Mouse (Mus musculus) frontal cortex, postnatal 25 days (tissue): ENCODE measurements around the gene Lsmem1.
A peak's percentile ranks its signal among the peaks of the same experiment; 100 is the strongest.
"Not testable (repeated sequence)": the region's sequence is repeated elsewhere in the genome, so short reads cannot be mapped to it uniquely, and the experiment has no call there.

Experiments used
- DNase-seq, 2 experiments: peaks; one replicate each; pipeline ENCODE4 v3.0.0; 2022; ENCODE audit warnings: low spot score in 2 of 2

Lsmem1 gene

GRCm38 (mm10) chr12:40214888-40215876 lies 15.9 kb upstream of the Lsmem1 start:
- DNase-seq, result no peak

GRCm38 (mm10) chr12:40209049-40209448 lies 9.8 kb upstream of the Lsmem1 start:
- DNase-seq, result no peak

- DNase-seq, result no peak
These were observed 8.6 kb upstream of the Lsmem1 start for GRCm38 (mm10) chr12:40207909-40208308.

GRCm38 (mm10) chr12:40202161-40203035 lies 3.1 kb upstream of the Lsmem1 start:
- DNase-seq, result no peak

- DNase-seq, result no peak
These were observed 1.4 kb upstream of the Lsmem1 start for GRCm38 (mm10) chr12:40200484-40201235.

- peak; percentile 53 to 66 for DNase-seq
These were observed 609 bp upstream of the Lsmem1 start for GRCm38 (mm10) chr12:40199795-40200402.

GRCm38 (mm10) chr12:40198427-40198826 lies 863 bp downstream of the Lsmem1 start:
- DNase-seq, result no peak

GRCm38 (mm10) chr12:40198019-40198418 lies 1.3 kb downstream of the Lsmem1 start:
- DNase-seq, result no peak

- DNase-seq, result no peak
These were observed 1.8 kb downstream of the Lsmem1 start for GRCm38 (mm10) chr12:40197511-40197910.

GRCm38 (mm10) chr12:40185474-40185873 lies 13.8 kb downstream of the Lsmem1 start:
- DNase-seq, result no peak

- DNase-seq, result no peak
These were observed 22.2 kb downstream of the Lsmem1 start for GRCm38 (mm10) chr12:40177089-40177488.

- no peak for DNase-seq
These were observed 23.1 kb downstream of the Lsmem1 start for GRCm38 (mm10) chr12:40176158-40176557.

GRCm38 (mm10) chr12:40175171-40175570 lies 24.1 kb downstream of the Lsmem1 start:
- not testable (repeated sequence) for DNase-seq

- DNase-seq, result no peak
These were observed 27.7 kb downstream of the Lsmem1 start for GRCm38 (mm10) chr12:40171637-40172036.

GRCm38 (mm10) chr12:40169675-40170074 lies 29.6 kb downstream of the Lsmem1 start:
- DNase-seq, result no peak

- no peak for DNase-seq
These were observed 34.7 kb downstream of the Lsmem1 start for GRCm38 (mm10) chr12:40164621-40165020.

- no peak for DNase-seq
These were observed 38.5 kb downstream of the Lsmem1 start for GRCm38 (mm10) chr12:40160777-40161176.

GRCm38 (mm10) chr12:40154188-40154587 lies 45.1 kb downstream of the Lsmem1 start:
- DNase-seq, result no peak

- no peak for DNase-seq
These were observed 46.8 kb downstream of the Lsmem1 start for GRCm38 (mm10) chr12:40152353-40153069.

- no peak for DNase-seq
These were observed 52.0 kb downstream of the Lsmem1 start for GRCm38 (mm10) chr12:40147319-40147718.
